Mouse (Mus musculus): ENCODE data around the gene Mettl21c. TPM values are rescaled to one million over a fixed set of nuclear protein-coding genes. Genes with fewer than 3 reads are reported as not detected.
"Not testable (repeated sequence)": the region's sequence is repeated elsewhere in the genome, so short reads cannot be mapped to it uniquely, and the experiment has no call there.

The Mettl21c gene
- 0.51 and 1.3 TPM in 2 replicates for polyA plus RNA-seq (2015; fragmentation: Nextera tagmentation; extraction: Ambion mirVana)

- Histone ChIP-seq H3K4me1 (no peaks in the 10 kb centered on the region), H3K9ac (no peak within 1 kb of the TSS), H3K27ac (no peak within 1 kb of the TSS), H3K4me3 (no peak within 1 kb of the TSS), H3K36me3 (no peaks in the 10 kb centered on the region), H3K4me2 (no peak within 1 kb of the TSS), H3K9me3 (no peaks in the 10 kb centered on the region), H3K27me3 (no peaks in the 10 kb centered on the region)
- ATAC-seq (ENCODE audit: insufficient number of reproducible peaks, low FRiP score, low TSS enrichment, low read depth), result no peak
Measured at GRCm38 (mm10) chr1:44019934-44020333, at the start of gene Mettl21c. Gene Mettl21c (minus strand): TSS chr1:44020034.

- Histone ChIP-seq H3K36me3 (no peaks in the 10 kb centered on the region), H3K4me2 (no peak overlapping the region), H3K9ac (no peak overlapping the region), H3K4me1 (no peaks in the 10 kb centered on the region), H3K9me3 (no peaks in the 10 kb centered on the region), H3K4me3 (no peak overlapping the region), H3K27me3 (no peaks in the 10 kb centered on the region), H3K27ac (no peak overlapping the region)
- ATAC-seq (ENCODE audit: insufficient number of reproducible peaks, low FRiP score, low TSS enrichment, low read depth), result no peak
- WGBS, result 0% methylated on average over 1 of the region's 1 CpGs
Measured at GRCm38 (mm10) chr1:44064625-44065024, 44.8 kb upstream of the Mettl21c start.

- Histone ChIP-seq H3K4me2 (no peak overlapping the region), H3K36me3 (no peaks in the 10 kb centered on the region), H3K9ac (no peak overlapping the region), H3K4me3 (no peak overlapping the region), H3K27me3 (no peaks in the 10 kb centered on the region), H3K4me1 (no peaks in the 10 kb centered on the region), H3K9me3 (no peaks in the 10 kb centered on the region), H3K27ac (no peak overlapping the region)
- ATAC-seq (ENCODE audit: insufficient number of reproducible peaks, low FRiP score, low TSS enrichment, low read depth), result no peak
- WGBS, result 95% methylated on average over 6 of the region's 6 CpGs
Measured at GRCm38 (mm10) chr1:44063439-44063838, 43.6 kb upstream of the Mettl21c start.

GRCm38 (mm10) chr1:44061836-44062235, 42.0 kb upstream of the Mettl21c start, which contains the start of gene Gm8251:
Gene Gm8251 (minus strand): TSS chr1:44061936.
- H3K9me3 ChIP-seq, result no peaks in the 10 kb centered on the region
- H3K4me1 ChIP-seq, result no peaks in the 10 kb centered on the region
- no peak within 1 kb of the TSS for H3K27ac ChIP-seq
- no peaks in the 10 kb centered on the region for H3K27me3 ChIP-seq
- no peak for ATAC-seq (ENCODE audit: insufficient number of reproducible peaks, low FRiP score, low TSS enrichment, low read depth)
- no peak within 1 kb of the TSS for H3K4me2 ChIP-seq
- H3K4me3 ChIP-seq, result no peak within 1 kb of the TSS
- H3K36me3 ChIP-seq, result no peaks in the 10 kb centered on the region
- H3K9ac ChIP-seq, result no peak within 1 kb of the TSS
- WGBS, result 90% methylated on average over 2 of the region's 2 CpGs

GRCm38 (mm10) chr1:44057805-44058204, 38.0 kb upstream of the Mettl21c start:
- Histone ChIP-seq H3K4me1 (no peaks in the 10 kb centered on the region), H3K4me2 (no peak overlapping the region), H3K9ac (no peak overlapping the region), H3K4me3 (no peak overlapping the region), H3K9me3 (no peaks in the 10 kb centered on the region), H3K36me3 (no peaks in the 10 kb centered on the region), H3K27ac (no peak overlapping the region), H3K27me3 (no peaks in the 10 kb centered on the region)
- 61% methylated on average over 3 of the region's 3 CpGs for WGBS
- ATAC-seq (ENCODE audit: insufficient number of reproducible peaks, low FRiP score, low TSS enrichment, low read depth), result no peak

GRCm38 (mm10) chr1:44046556-44046955, 26.7 kb upstream of the Mettl21c start:
- Histone ChIP-seq H3K4me3 (no peak overlapping the region), H3K9me3 (no peaks in the 10 kb centered on the region), H3K27me3 (no peaks in the 10 kb centered on the region), H3K36me3 (no peaks in the 10 kb centered on the region), H3K4me2 (no peak overlapping the region), H3K4me1 (no peaks in the 10 kb centered on the region), H3K27ac (no peak overlapping the region), H3K9ac (no peak overlapping the region)
- no peak for ATAC-seq (ENCODE audit: insufficient number of reproducible peaks, low FRiP score, low TSS enrichment, low read depth)
- WGBS, result 74% methylated on average over 2 of the region's 2 CpGs

- not testable (repeated sequence) for H3K4me3 ChIP-seq; ATAC-seq (ENCODE audit: insufficient number of reproducible peaks, low FRiP score, low TSS enrichment, low read depth); H3K9ac ChIP-seq; H3K27ac ChIP-seq; H3K27me3 ChIP-seq; H3K4me2 ChIP-seq; H3K4me1 ChIP-seq; H3K36me3 ChIP-seq; H3K9me3 ChIP-seq
- WGBS, result 84% methylated on average over 5 of the region's 5 CpGs
Measured at GRCm38 (mm10) chr1:44045689-44046088, 25.9 kb upstream of the Mettl21c start.

- WGBS, result 2% methylated on average over 6 of the region's 6 CpGs
- ATAC-seq (ENCODE audit: insufficient number of reproducible peaks, low FRiP score, low TSS enrichment, low read depth), result no peak
Measured at GRCm38 (mm10) chr1:44042555-44042915, 22.7 kb upstream of the Mettl21c start.

GRCm38 (mm10) chr1:44041797-44042554, 22.1 kb upstream of the Mettl21c start:
- Histone ChIP-seq H3K9ac (peak overlapping the region; percentile 43; the same call in 1 of the 2 replicates), H3K27ac (no peak overlapping the region), H3K36me3 (no peaks in the 10 kb centered on the region), H3K4me1 (no peaks in the 10 kb centered on the region), H3K9me3 (no peaks in the 10 kb centered on the region), H3K4me2 (peak overlapping the region; percentile 77), H3K27me3 (no peaks in the 10 kb centered on the region), H3K4me3 (peak overlapping the region; percentile 47)
- ATAC-seq (ENCODE audit: insufficient number of reproducible peaks, low FRiP score, low TSS enrichment, low read depth), result no peak
- WGBS, result 3% methylated on average over 17 of the region's 17 CpGs

More at GRCm38 (mm10) chr1:44042555-44042915, 22.7 kb upstream of the Mettl21c start:
- H3K4me1 ChIP-seq, result no peaks in the 10 kb centered on the region
- H3K36me3 ChIP-seq, result no peaks in the 10 kb centered on the region
- H3K4me2 ChIP-seq, result peak overlapping the region; percentile 77
- no peak overlapping the region for H3K27ac ChIP-seq
- H3K9me3 ChIP-seq, result no peaks in the 10 kb centered on the region
- peak overlapping the region; percentile 43; the same call in 1 of the 2 replicates for H3K9ac ChIP-seq
- H3K4me3 ChIP-seq, result peak overlapping the region; percentile 47
- H3K27me3 ChIP-seq, result no peaks in the 10 kb centered on the region

- no peak overlapping the region for H3K27ac ChIP-seq
- no peak overlapping the region for H3K4me3 ChIP-seq
- H3K36me3 ChIP-seq, result no peaks in the 10 kb centered on the region
- no peaks in the 10 kb centered on the region for H3K27me3 ChIP-seq
- no peak for ATAC-seq (ENCODE audit: insufficient number of reproducible peaks, low FRiP score, low TSS enrichment, low read depth)
- WGBS, result 89% methylated on average over 5 of the region's 5 CpGs
- no peaks in the 10 kb centered on the region for H3K9me3 ChIP-seq
- H3K4me1 ChIP-seq, result no peaks in the 10 kb centered on the region
- H3K4me2 ChIP-seq, result no peak overlapping the region
- H3K9ac ChIP-seq, result no peak overlapping the region
Measured at GRCm38 (mm10) chr1:44032948-44033347, 13.1 kb upstream of the Mettl21c start.

GRCm38 (mm10) chr1:44032213-44032612, 12.4 kb upstream of the Mettl21c start:
- H3K9me3 ChIP-seq, result no peaks in the 10 kb centered on the region
- H3K4me3 ChIP-seq, result no peak overlapping the region
- H3K27me3 ChIP-seq, result no peaks in the 10 kb centered on the region
- no peak overlapping the region for H3K27ac ChIP-seq
- H3K36me3 ChIP-seq, result no peaks in the 10 kb centered on the region
- no peaks in the 10 kb centered on the region for H3K4me1 ChIP-seq
- H3K9ac ChIP-seq, result no peak overlapping the region
- 70% methylated on average over 2 of the region's 2 CpGs for WGBS
- no peak for ATAC-seq (ENCODE audit: insufficient number of reproducible peaks, low FRiP score, low TSS enrichment, low read depth)
- H3K4me2 ChIP-seq, result no peak overlapping the region

GRCm38 (mm10) chr1:44027651-44028050, 7.8 kb upstream of the Mettl21c start:
- 95% methylated on average over 1 of the region's 1 CpGs for WGBS
- Histone ChIP-seq H3K36me3 (no peaks in the 10 kb centered on the region), H3K27ac (no peak overlapping the region), H3K4me1 (no peaks in the 10 kb centered on the region), H3K4me2 (no peak overlapping the region), H3K9me3 (no peaks in the 10 kb centered on the region), H3K9ac (no peak overlapping the region), H3K27me3 (no peaks in the 10 kb centered on the region), H3K4me3 (no peak overlapping the region)
- ATAC-seq (ENCODE audit: insufficient number of reproducible peaks, low FRiP score, low TSS enrichment, low read depth), result no peak
